ENCODE assay signal across 11 mouse cellular contexts in genomic region chr3:107040408-107040807, GRCm38 (mm10). TPM values are rescaled to one million over a fixed set of nuclear protein-coding genes. Genes with fewer than 3 reads are reported as not detected.
DNase-seq lines count a peak whose midpoint lies in the region; ATAC-seq and TF ChIP-seq lines count a peak whose summit lies in the region.
"Had no signal": no experiment of that assay in that cellular context is flagged by ENCODE, and none has a peak within 500 bp of the region (broad histone marks: within the 10 kb centered on the region; RNA-seq: fewer than 3 reads in every experiment).

No protein-coding gene starts in this region.

- H3K4me1 ChIP-seq in forebrain, embryonic 10.5 days: peaks cover 60% of the 10 kb centered on the region
- H3K4me1 ChIP-seq in hindbrain, embryonic 15.5 days (replicated peaks): peaks cover 42% of the 10 kb centered on the region
- H3K4me1 ChIP-seq in neural tube, embryonic 13.5 days (replicated peaks): peaks cover 39% of the 10 kb centered on the region
- peaks cover 4% of the 10 kb centered on the region; the same call in 1 of the 2 replicates for H3K4me1 ChIP-seq in liver, embryonic 12.5 days
- no peaks in the 10 kb centered on the region for H3K4me1 ChIP-seq in lung, postnatal 0 days (ENCODE audit: insufficient read depth, low read depth, low read length)

- ATAC-seq in hindbrain, embryonic 15.5 days (ENCODE audit: low FRiP score, low read depth): no peak
- no peak for ATAC-seq in neural tube, embryonic 13.5 days (ENCODE audit: low read depth)
- ATAC-seq in liver, embryonic 12.5 days: no peak
- ATAC-seq in lung, postnatal 0 days: no peak
- ATAC-seq: liver, postnatal 0 days had no signal

- 89% methylated on average over 3 of the region's 3 CpGs for WGBS in forebrain, embryonic 10.5 days
- 82% methylated on average over 3 of the region's 3 CpGs for WGBS in hindbrain, embryonic 15.5 days
- WGBS in neural tube, embryonic 13.5 days: 90% methylated on average over 3 of the region's 3 CpGs
- WGBS in liver, embryonic 12.5 days (ENCODE audit: insufficient replicate concordance): 66% methylated on average over 3 of the region's 3 CpGs
- 75% methylated on average over 3 of the region's 3 CpGs for whole genome bisulfite sequencing in lung, postnatal 0 days

- H3K4me3 ChIP-seq in layer of hippocampus, adult 2 months: peak overlapping the region; percentile 64
- peak overlapping the region; percentile 26; the same call in 1 of the 2 replicates for H3K4me3 ChIP-seq in forebrain, embryonic 10.5 days
- H3K4me3 ChIP-seq in hindbrain, embryonic 15.5 days: peak overlapping the region; percentile 71
- H3K4me3 ChIP-seq in neural tube, embryonic 13.5 days: peak overlapping the region; percentile 21
- H3K4me3 ChIP-seq in liver, embryonic 12.5 days: no peak overlapping the region
- H3K4me3 ChIP-seq in lung, postnatal 0 days (ENCODE audit: low read depth, low read length): no peak overlapping the region

- peaks cover 16% of the 10 kb centered on the region for H3K27me3 ChIP-seq in forebrain, embryonic 10.5 days (ENCODE audit: poor library complexity, severe bottlenecking)
- no peaks in the 10 kb centered on the region for H3K27me3 ChIP-seq in hindbrain, embryonic 15.5 days
- H3K27me3 ChIP-seq in neural tube, embryonic 13.5 days: peaks cover 12% of the 10 kb centered on the region
- H3K27me3 ChIP-seq in liver, embryonic 12.5 days (replicated peaks): peaks cover 33% of the 10 kb centered on the region
- peaks cover 9% of the 10 kb centered on the region; the same call in 1 of the 2 replicates for H3K27me3 ChIP-seq in lung, postnatal 0 days (replicated peaks; ENCODE audit: insufficient read depth, low read length)

- TF ChIP-seq CTCF in layer of hippocampus, adult 2 months (conservative IDR thresholded peaks at IDR 0.05): no peak
- TF ChIP-seq CTCF in lung, postnatal 0 days (IDR thresholded peaks at IDR 0.05): no peak

- 0 out of 2 replicates have a peak, but pooled peaks cover 3% of the 10 kb centered on the region for H3K9me3 ChIP-seq in forebrain, embryonic 10.5 days
- no peaks in the 10 kb centered on the region for H3K9me3 ChIP-seq in hindbrain, embryonic 15.5 days
- H3K9me3 ChIP-seq in neural tube, embryonic 13.5 days: no peaks in the 10 kb centered on the region
- H3K9me3 ChIP-seq in liver, embryonic 12.5 days (replicated peaks): no peaks in the 10 kb centered on the region
- H3K9me3 ChIP-seq in lung, postnatal 0 days (ENCODE audit: low read length): no peaks in the 10 kb centered on the region

- H3K4me2 ChIP-seq in hindbrain, embryonic 15.5 days: peak overlapping the region; percentile 77
- H3K4me2 ChIP-seq in neural tube, embryonic 13.5 days: peak overlapping the region; percentile 92
- no peak overlapping the region for H3K4me2 ChIP-seq in liver, embryonic 12.5 days
- no peak overlapping the region for H3K4me2 ChIP-seq in lung, postnatal 0 days (replicated peaks; ENCODE audit: low read depth, low read length)

- no peak for TF ChIP-seq EP300 in lung, postnatal 0 days (IDR thresholded peaks at IDR 0.05)

- no peak overlapping the region for H3K9ac ChIP-seq in hindbrain, embryonic 15.5 days
- no peak overlapping the region for H3K9ac ChIP-seq in neural tube, embryonic 13.5 days
- H3K9ac ChIP-seq in liver, embryonic 12.5 days: no peak overlapping the region
- H3K9ac ChIP-seq in lung, postnatal 0 days (replicated peaks; ENCODE audit: low read depth): no peak overlapping the region
- H3K9ac ChIP-seq: liver, postnatal 0 days had no signal

- H3K36me3 ChIP-seq in forebrain, embryonic 10.5 days (replicated peaks): peaks cover 4% of the 10 kb centered on the region; the same call in 1 of the 2 replicates
- H3K36me3 ChIP-seq in hindbrain, embryonic 15.5 days: 0 out of 2 replicates have a peak, but pooled peaks cover 4% of the 10 kb centered on the region
- H3K36me3 ChIP-seq in neural tube, embryonic 13.5 days: no peaks in the 10 kb centered on the region
- H3K36me3 ChIP-seq in liver, embryonic 12.5 days: no peaks in the 10 kb centered on the region
- no peaks in the 10 kb centered on the region for H3K36me3 ChIP-seq in lung, postnatal 0 days (ENCODE audit: insufficient read depth, low read length)

- H3K27ac ChIP-seq in layer of hippocampus, adult 2 months: peak overlapping the region; percentile 93
- H3K27ac ChIP-seq in forebrain, embryonic 10.5 days: no peak overlapping the region
- no peak overlapping the region for H3K27ac ChIP-seq in hindbrain, embryonic 15.5 days (replicated peaks)
- H3K27ac ChIP-seq in neural tube, embryonic 13.5 days (replicated peaks): no peak overlapping the region
- H3K27ac ChIP-seq in liver, embryonic 12.5 days: no peak overlapping the region
- no peak overlapping the region for H3K27ac ChIP-seq in lung, postnatal 0 days (ENCODE audit: low read length)

- no peak for DNase-seq in layer of hippocampus, adult 2 months (ENCODE audit: low spot score in 2 of 2)
- no peak for DNase-seq in layer of hippocampus, adult 8-10 months (ENCODE audit: low spot score in 2 of 2)
- DNase-seq in forebrain, embryonic 10.5 days (ENCODE audit: extremely low spot score, low spot score): no peak
- DNase-seq in embryo, embryonic 10.5 days (ENCODE audit: low spot score): no peak
- no peak for DNase-seq in lung, postnatal 0 days (ENCODE audit: low spot score)
- DNase-seq: kidney, postnatal 10 days; liver, postnatal 0 days; right cerebral cortex, adult 18-20 months had no signal

RNA-seq across cellular contexts. Expression of gene Kcna3, which starts 4.4 kb away (rescaled TPM):
- total RNA-seq in layer of hippocampus, adult 2 months (2021): 10 to 100 TPM; 21.1 to 21.4 TPM
- 10 to 100 TPM; 19.8 to 22.5 (median 21.0) TPM for total RNA-seq in layer of hippocampus, adult 8-10 months (2022)
- 3.3 and 3.5 TPM in 2 replicates for polyA plus RNA-seq in forebrain, embryonic 10.5 days (2016; fragmentation: Nextera tagmentation; extraction: Ambion mirVana)
- 11.6 and 12.0 TPM in 2 replicates for polyA plus RNA-seq in hindbrain, embryonic 15.5 days (2015; fragmentation: Nextera tagmentation; extraction: Ambion mirVana)
- polyA plus RNA-seq in neural tube, embryonic 13.5 days (2015; fragmentation: Nextera tagmentation; extraction: Ambion mirVana): 2.8 and 3.9 TPM in 2 replicates
- 4.4 and 5.3 TPM in 2 replicates for polyA plus RNA-seq in liver, embryonic 12.5 days (2016; fragmentation: Nextera tagmentation; extraction: Ambion mirVana)
- 2.7 and 4.2 TPM in 2 replicates for polyA plus RNA-seq in lung, postnatal 0 days (2015; fragmentation: Nextera tagmentation; extraction: Ambion mirVana)

Comparison
In these comparisons a context has a peak if more than half of its experiments do, and no peak if none do; other contexts are left out.
1. H3K4me3 ChIP-seq: peak in layer of hippocampus, adult 2 months (single experiment), forebrain, embryonic 10.5 days (single experiment), hindbrain, embryonic 15.5 days (single experiment) and neural tube, embryonic 13.5 days (single experiment); none in liver, embryonic 12.5 days (single experiment) and lung, postnatal 0 days (single experiment).
2. H3K4me2 ChIP-seq: peak in hindbrain, embryonic 15.5 days (single experiment) and neural tube, embryonic 13.5 days (single experiment); none in liver, embryonic 12.5 days (single experiment) and lung, postnatal 0 days (single experiment).